Mouse (Mus musculus) liver, embryonic 12.5 days (tissue): ENCODE data around the gene Hnrnpf. TPM values are rescaled to one million over a fixed set of nuclear protein-coding genes. Genes with fewer than 3 reads are reported as not detected.
"Not testable (repeated sequence)": the region's sequence is repeated elsewhere in the genome, so short reads cannot be mapped to it uniquely, and the experiment has no call there.

Source experiments
- ATAC-seq: fragments of 200-750 bp; cut with Nextera tagmentation; 2 replicates; pipeline ENCODE4 v1.8.0; 2017; ENCODE audit warnings: moderate number of reproducible peaks, mild to moderate bottlenecking, moderate library complexity
- H3K27ac ChIP-seq: fragments of 300-500 bp; sonication (generic); 2 replicates; pipeline ENCODE4 v1.5.1; 2016; ENCODE audit warnings: mild to moderate bottlenecking
- H3K27me3 ChIP-seq: fragments of 300-500 bp; sonication (generic); replicated peaks from 2 replicates; pipeline ENCODE4 v1.6.1; 2016; ENCODE audit warnings: mild to moderate bottlenecking, moderate library complexity
- H3K36me3 ChIP-seq: fragments of 300-500 bp; sonication (generic); 2 replicates; pipeline ENCODE4 v1.6.1; 2016; ENCODE audit warnings: mild to moderate bottlenecking, moderate library complexity
- H3K4me1 ChIP-seq: fragments of 300-500 bp; sonication (generic); 2 replicates; pipeline ENCODE4 v1.6.1; 2016
- H3K4me2 ChIP-seq: fragments of 300-500 bp; sonication (generic); 2 replicates; pipeline ENCODE4 v1.6.1; 2016; ENCODE audit warnings: mild to moderate bottlenecking, moderate library complexity
- H3K4me3 ChIP-seq: fragments of 300-500 bp; sonication (generic); 2 replicates; pipeline ENCODE4 v1.5.1; 2016; ENCODE audit warnings: mild to moderate bottlenecking, moderate library complexity
- H3K9ac ChIP-seq: fragments of 300-500 bp; sonication (generic); 2 replicates; pipeline ENCODE4 v1.6.1; 2016; ENCODE audit warnings: mild to moderate bottlenecking, moderate library complexity
- H3K9me3 ChIP-seq: fragments of 300-500 bp; sonication (generic); replicated peaks from 2 replicates; pipeline ENCODE4 v1.6.1; 2016; ENCODE audit warnings: mild to moderate bottlenecking, moderate library complexity
- WGBS: fragments of 180-500 bp; shearing (Covaris S2); methylation state at CpG from one replicate; pipeline ENCODE4 v1.1.7; 2016; ENCODE audit not compliant: insufficient replicate concordance; 5-methylcytosine and 5-hydroxymethylcytosine counted together
- polyA plus RNA-seq: library from polyadenylated mRNA; unstranded; fragments of >200 nt; fragmentation: Nextera tagmentation; extraction: Ambion mirVana; gene quantifications from 2 replicates; pipeline ENCODE4 v1.2.1, GENCODE M21; 2016

The Hnrnpf gene
- polyA plus RNA-seq: 702 and 711 TPM in 2 replicates

DNA sequence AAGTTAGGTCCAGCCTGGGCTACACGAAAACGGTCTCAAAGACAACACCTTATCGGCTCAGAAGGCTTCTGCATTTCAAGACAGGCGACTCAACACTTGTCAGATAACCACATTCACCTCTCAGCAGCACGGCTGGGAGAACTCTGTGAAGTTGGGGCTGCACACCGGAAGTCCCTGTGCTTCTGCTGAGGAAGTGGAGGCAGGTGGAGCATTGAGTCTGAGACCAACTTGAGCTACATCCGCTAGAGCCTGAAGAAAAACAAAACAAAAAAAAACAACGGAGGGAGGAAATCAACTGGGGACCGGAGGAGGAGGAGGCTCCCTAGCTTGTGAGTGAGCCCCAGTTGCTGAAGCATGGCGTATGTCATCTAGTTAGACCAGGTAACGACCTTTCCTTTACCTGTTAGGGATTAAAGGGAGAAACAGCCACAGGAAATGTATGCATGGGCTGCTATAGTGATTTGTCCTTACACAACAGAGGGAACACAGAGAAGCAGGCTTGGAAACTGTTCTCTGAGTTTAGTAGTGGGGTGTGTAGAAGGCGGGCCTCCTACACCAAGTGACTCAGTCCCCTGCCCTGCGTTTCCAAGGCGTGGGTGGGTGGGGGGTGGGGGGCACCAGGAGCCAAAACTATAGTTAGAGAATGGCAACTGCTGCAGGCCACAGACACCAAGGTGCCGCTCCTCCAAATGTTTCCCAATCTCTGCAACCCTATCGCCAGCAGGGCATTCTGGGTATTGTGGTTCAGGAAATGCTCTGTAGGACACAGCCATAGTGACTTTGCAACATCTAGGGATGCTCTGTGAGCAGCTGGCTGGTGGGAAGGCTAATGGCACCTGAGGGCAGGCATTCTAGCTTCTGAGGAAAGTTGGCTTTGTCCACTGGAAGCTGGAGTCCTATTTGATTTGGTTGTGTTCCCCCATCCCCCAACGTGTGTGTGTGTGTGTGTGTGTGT lies at the start of gene Hnrnpf:
TSS of gene Hnrnpf (plus strand) at position 199 of the 955 bp plus-strand sequence.
- peak within 1 kb of the TSS; percentile 43 for H3K4me3 ChIP-seq
- 32% methylated on average over 17 of the region's 17 CpGs for WGBS
- H3K4me1 ChIP-seq: peaks cover 61% of the 10 kb centered on the region
- peak within 1 kb of the TSS; percentile 70 for H3K4me2 ChIP-seq
- no peaks in the 10 kb centered on the region for H3K36me3 ChIP-seq
- peak within 1 kb of the TSS; percentile 82 for H3K27ac ChIP-seq
- H3K27me3 ChIP-seq: no peaks in the 10 kb centered on the region
- H3K9ac ChIP-seq: peak within 1 kb of the TSS; percentile 56
- ATAC-seq: peak; percentile 69
- no peaks in the 10 kb centered on the region for H3K9me3 ChIP-seq

DNA sequence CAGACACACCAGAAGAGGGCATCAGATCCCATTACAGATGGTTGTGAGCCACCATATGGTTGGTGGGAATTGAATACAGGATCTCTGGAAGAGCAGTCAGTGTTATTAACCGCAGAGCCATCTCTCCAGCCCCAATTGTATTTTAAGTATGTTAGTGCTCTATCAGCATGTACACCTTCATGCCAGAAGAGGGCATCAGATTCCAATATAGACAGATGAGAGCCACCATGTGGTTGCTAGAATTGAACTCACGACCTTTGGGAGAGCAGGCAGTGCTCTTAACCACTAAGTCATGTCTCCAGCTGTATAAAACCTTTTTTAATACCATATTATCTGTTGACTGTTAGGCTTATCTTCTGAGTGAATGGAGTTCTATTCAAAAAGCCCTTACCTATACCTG lies 48.4 kb upstream of the Hnrnpf start:
- H3K9ac ChIP-seq: no peak overlapping the region
- no peaks in the 10 kb centered on the region for H3K27me3 ChIP-seq
- no peaks in the 10 kb centered on the region for H3K9me3 ChIP-seq
- no peak overlapping the region for H3K4me3 ChIP-seq
- no peak for ATAC-seq
- no peaks in the 10 kb centered on the region for H3K4me1 ChIP-seq
- WGBS: 35% methylated on average over 2 of the region's 2 CpGs
- H3K4me2 ChIP-seq: no peak overlapping the region
- peaks cover 20% of the 10 kb centered on the region for H3K36me3 ChIP-seq
- no peak overlapping the region for H3K27ac ChIP-seq

GRCm38 (mm10) chr6:117857990-117858389 lies 42.1 kb upstream of the Hnrnpf start:
- 76% methylated on average over 1 of the region's 1 CpGs for WGBS
- H3K36me3 ChIP-seq: no peaks in the 10 kb centered on the region
- no peak for ATAC-seq

DNA sequence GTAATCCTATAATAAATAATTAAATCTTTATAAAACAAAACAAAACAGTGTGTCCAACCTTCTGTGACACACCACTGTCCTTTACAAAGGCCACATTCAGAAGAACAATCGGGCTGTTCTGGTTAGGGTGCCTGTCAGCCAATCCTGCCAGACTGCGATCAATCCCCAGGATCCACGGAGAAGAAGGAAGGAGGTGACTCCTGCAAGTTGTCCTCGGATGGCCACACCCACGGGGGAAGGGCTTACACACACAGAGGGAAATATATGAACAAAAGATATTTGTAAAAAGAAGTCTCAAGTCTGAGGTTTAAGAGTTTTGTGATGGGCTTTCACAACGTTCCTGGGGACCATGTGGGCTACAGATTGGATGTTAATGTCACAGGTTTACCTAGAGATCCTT lies 38.3 kb upstream of the Hnrnpf start, which contains the start of gene Zfp239:
TSS of gene Zfp239 (plus strand) at position 253 of the 400 bp plus-strand sequence.
- WGBS: 46% methylated on average over 6 of the region's 6 CpGs
- Histone ChIP-seq H3K9me3 (no peaks in the 10 kb centered on the region), H3K4me1 (peaks cover 26% of the 10 kb centered on the region), H3K27ac (peak within 1 kb of the TSS; percentile 75), H3K36me3 (no peaks in the 10 kb centered on the region), H3K4me3 (peak within 1 kb of the TSS; percentile 74), H3K4me2 (peak within 1 kb of the TSS; percentile 95), H3K9ac (peak within 1 kb of the TSS; percentile 70), H3K27me3 (no peaks in the 10 kb centered on the region)
- no peak for ATAC-seq

More at GRCm38 (mm10) chr6:117857990-117858389, 42.1 kb upstream of the Hnrnpf start:
- no peak overlapping the region for H3K9ac ChIP-seq
- H3K27me3 ChIP-seq: no peaks in the 10 kb centered on the region
- no peak overlapping the region for H3K4me3 ChIP-seq
- H3K4me2 ChIP-seq: no peak overlapping the region
- no peak overlapping the region for H3K27ac ChIP-seq
- no peaks in the 10 kb centered on the region for H3K9me3 ChIP-seq
- peaks cover 14% of the 10 kb centered on the region for H3K4me1 ChIP-seq

DNA sequence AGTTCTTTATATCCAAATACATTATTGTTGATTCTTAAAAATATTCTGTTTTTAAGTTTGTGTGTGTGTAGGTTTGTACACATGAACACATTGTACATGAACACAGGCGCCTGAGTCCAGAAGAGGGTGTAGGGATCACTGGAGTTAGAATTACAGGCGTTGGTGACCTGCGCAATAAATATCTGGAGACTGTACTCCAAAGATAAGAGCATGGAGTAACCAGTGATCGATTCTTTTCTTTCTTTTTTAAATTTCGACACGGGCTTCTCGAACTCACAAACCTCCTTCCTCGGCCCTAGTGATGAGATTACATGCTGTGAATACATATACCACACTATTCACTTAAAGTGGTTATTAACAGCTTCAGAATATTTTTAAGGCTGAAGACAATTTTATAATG lies 37.7 kb upstream of the Hnrnpf start:
- peak overlapping the region; percentile 75 for H3K27ac ChIP-seq
- H3K4me1 ChIP-seq: peaks cover 26% of the 10 kb centered on the region
- H3K9ac ChIP-seq: peak overlapping the region; percentile 70
- H3K9me3 ChIP-seq: no peaks in the 10 kb centered on the region
- H3K27me3 ChIP-seq: no peaks in the 10 kb centered on the region
- ATAC-seq: peak; percentile 83
- peak overlapping the region; percentile 74 for H3K4me3 ChIP-seq
- no peaks in the 10 kb centered on the region for H3K36me3 ChIP-seq
- peak overlapping the region; percentile 95 for H3K4me2 ChIP-seq
- 28% methylated on average over 8 of the region's 8 CpGs for WGBS

- Histone ChIP-seq H3K9ac (peak overlapping the region; percentile 70), H3K4me3 (peak overlapping the region; percentile 74), H3K36me3 (no peaks in the 10 kb centered on the region), H3K4me1 (peaks cover 26% of the 10 kb centered on the region), H3K27me3 (no peaks in the 10 kb centered on the region), H3K4me2 (peak overlapping the region; percentile 95), H3K27ac (peak overlapping the region; percentile 75), H3K9me3 (no peaks in the 10 kb centered on the region)
- ATAC-seq: peak; percentile 89
- WGBS: under 1% methylated on average over 26 of the region's 26 CpGs
These were observed 37.1 kb upstream of the Hnrnpf start for GRCm38 (mm10) chr6:117862899-117863620.

GRCm38 (mm10) chr6:117863751-117864150 lies 36.4 kb upstream of the Hnrnpf start:
- Histone ChIP-seq H3K27me3 (no peaks in the 10 kb centered on the region), H3K4me2 (peak overlapping the region; percentile 95), H3K36me3 (no peaks in the 10 kb centered on the region), H3K27ac (no peak overlapping the region), H3K4me3 (peak overlapping the region; percentile 74), H3K9me3 (no peaks in the 10 kb centered on the region), H3K4me1 (peaks cover 26% of the 10 kb centered on the region), H3K9ac (peak overlapping the region; percentile 70; the same call in 1 of the 2 replicates)
- 76% methylated on average over 8 of the region's 8 CpGs for WGBS
- ATAC-seq: no peak

DNA sequence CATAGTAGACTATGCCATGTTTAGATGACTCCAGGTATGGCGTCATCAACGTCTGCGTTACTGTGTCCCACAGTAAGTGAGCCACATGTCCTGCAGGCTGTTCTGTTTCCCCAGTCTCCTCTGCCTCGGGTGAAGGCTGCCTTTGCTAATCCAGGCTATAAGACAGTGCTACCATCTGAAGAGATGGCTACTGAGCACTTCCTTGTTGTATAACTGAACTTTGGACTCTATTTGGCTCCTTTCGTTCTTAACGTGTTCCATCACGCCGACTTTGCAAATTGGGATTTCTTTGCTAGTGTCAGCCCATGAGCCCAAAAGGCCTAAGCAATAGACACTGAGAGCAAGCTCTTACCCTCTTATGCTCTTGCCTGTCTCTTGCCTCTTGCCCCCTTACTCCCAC lies 31.9 kb upstream of the Hnrnpf start:
- peaks cover 10% of the 10 kb centered on the region for H3K4me1 ChIP-seq
- 81% methylated on average over 8 of the region's 8 CpGs for WGBS

GRCm38 (mm10) chr6:117871034-117871433 lies 29.1 kb upstream of the Hnrnpf start:
- no peaks in the 10 kb centered on the region for H3K27me3 ChIP-seq
- peak overlapping the region; percentile 4; the same call in 1 of the 2 replicates for H3K4me3 ChIP-seq
- WGBS: 64% methylated on average over 14 of the region's 14 CpGs
- 0 out of 2 replicates have a peak, but pooled peaks have one; percentile 22 for ATAC-seq
- H3K36me3 ChIP-seq: no peaks in the 10 kb centered on the region; the same call in 1 of the 2 replicates
- H3K9ac ChIP-seq: no peak overlapping the region
- peaks cover 5% of the 10 kb centered on the region; the same call in 1 of the 2 replicates for H3K4me1 ChIP-seq
- peak overlapping the region; percentile 37 for H3K4me2 ChIP-seq
- H3K27ac ChIP-seq: no peak overlapping the region
- no peaks in the 10 kb centered on the region for H3K9me3 ChIP-seq

More for the DNA sequence above, 31.9 kb upstream of the Hnrnpf start:
- no peak overlapping the region for H3K4me2 ChIP-seq
- ATAC-seq: no peak
- no peaks in the 10 kb centered on the region for H3K27me3 ChIP-seq
- H3K36me3 ChIP-seq: no peaks in the 10 kb centered on the region; the same call in 1 of the 2 replicates
- H3K9ac ChIP-seq: no peak overlapping the region
- no peak overlapping the region for H3K4me3 ChIP-seq
- no peak overlapping the region for H3K27ac ChIP-seq
- no peaks in the 10 kb centered on the region for H3K9me3 ChIP-seq

GRCm38 (mm10) chr6:117873450-117873849 lies 26.7 kb upstream of the Hnrnpf start:
- 73% methylated on average over 7 of the region's 7 CpGs for WGBS
- H3K27me3 ChIP-seq, H3K4me1 ChIP-seq, H3K4me3 ChIP-seq, H3K9ac ChIP-seq, H3K27ac ChIP-seq, H3K36me3 ChIP-seq, H3K4me2 ChIP-seq, ATAC-seq, H3K9me3 ChIP-seq: not testable (repeated sequence)

GRCm38 (mm10) chr6:117874621-117875281 lies 25.4 kb upstream of the Hnrnpf start:
- Histone ChIP-seq H3K36me3 (no peaks in the 10 kb centered on the region; the same call in 1 of the 2 replicates), H3K27ac (no peak overlapping the region), H3K9ac (no peak overlapping the region; the same call in 1 of the 2 replicates), H3K9me3 (no peaks in the 10 kb centered on the region), H3K4me3 (no peak overlapping the region), H3K4me1 (peaks cover 12% of the 10 kb centered on the region), H3K27me3 (no peaks in the 10 kb centered on the region), H3K4me2 (no peak overlapping the region)
- 42% methylated on average over 3 of the region's 3 CpGs for WGBS
- ATAC-seq: no peak
